Mouse (Mus musculus) hindbrain, embryonic 12.5 days (tissue): ENCODE data around the gene Cstf2. TPM values are rescaled to one million over a fixed set of nuclear protein-coding genes. Genes with fewer than 3 reads are reported as not detected.
A peak's percentile ranks its signal among the peaks of the same experiment; 100 is the strongest.

Source experiments
- ATAC-seq: fragments of 200-750 bp; cut with Nextera tagmentation; 2 replicates; pipeline ENCODE4 v1.8.0; 2017; ENCODE audit warnings: moderate TSS enrichment; ENCODE audit not compliant: low FRiP score
- H3K27ac ChIP-seq: fragments of 300-500 bp; sonication (generic); 2 replicates; pipeline ENCODE4 v1.5.1; 2016; ENCODE audit warnings: mild to moderate bottlenecking
- H3K27me3 ChIP-seq: fragments of 300-500 bp; sonication (generic); 2 replicates; pipeline ENCODE4 v1.6.1; 2016; ENCODE audit warnings: mild to moderate bottlenecking
- H3K36me3 ChIP-seq: fragments of 300-500 bp; sonication (generic); 2 replicates; pipeline ENCODE4 v1.6.1; 2016; ENCODE audit warnings: mild to moderate bottlenecking
- H3K4me1 ChIP-seq: fragments of 300-500 bp; sonication (generic); 2 replicates; pipeline ENCODE4 v1.6.1; 2016
- H3K4me2 ChIP-seq: fragments of 300-500 bp; sonication (generic); replicated peaks from 2 replicates; pipeline ENCODE4 v1.6.1; 2016; ENCODE audit warnings: mild to moderate bottlenecking
- H3K4me3 ChIP-seq: fragments of 300-500 bp; sonication (generic); 2 replicates; pipeline ENCODE4 v1.5.1; 2016; ENCODE audit warnings: mild to moderate bottlenecking
- H3K9ac ChIP-seq: fragments of 300-500 bp; sonication (generic); 2 replicates; pipeline ENCODE4 v1.6.1; 2016; ENCODE audit warnings: mild to moderate bottlenecking, moderate library complexity
- H3K9me3 ChIP-seq: fragments of 300-500 bp; sonication (generic); replicated peaks from 2 replicates; pipeline ENCODE4 v1.6.1; 2016; ENCODE audit warnings: mild to moderate bottlenecking
- WGBS: fragments of 180-500 bp; shearing (Covaris S2); methylation state at CpG from one replicate; pipeline ENCODE4 v1.1.7; 2016; 5-methylcytosine and 5-hydroxymethylcytosine counted together
- polyA plus RNA-seq: library from polyadenylated mRNA; unstranded; fragments of >200 nt; fragmentation: Nextera tagmentation; extraction: Ambion mirVana; gene quantifications from 2 replicates; pipeline ENCODE4 v1.2.1, GENCODE M21; 2016

Cstf2 gene
- 70.2 and 70.5 TPM in 2 replicates for polyA plus RNA-seq

GRCm38 (mm10) chrX:134058987-134059712 lies at the start of gene Cstf2:
Cstf2 (plus strand) TSS chrX:134059187.
- peak; percentile 99 for ATAC-seq
- Histone ChIP-seq H3K4me1 (no peaks in the 10 kb centered on the region), H3K27me3 (no peaks in the 10 kb centered on the region; the same call in 1 of the 2 replicates), H3K27ac (peak within 1 kb of the TSS; percentile 88), H3K4me3 (peak within 1 kb of the TSS; percentile 55), H3K36me3 (peaks cover 7% of the 10 kb centered on the region; the same call in 1 of the 2 replicates), H3K4me2 (peak within 1 kb of the TSS; percentile 36), H3K9me3 (no peaks in the 10 kb centered on the region), H3K9ac (peak within 1 kb of the TSS; percentile 79)
- WGBS = 20% methylated on average over 68 of the region's 77 CpGs

- 19% methylated on average over 9 of the region's 9 CpGs for WGBS
These were observed 40.0 kb upstream of the Cstf2 start for GRCm38 (mm10) chrX:134019005-134019404.

GRCm38 (mm10) chrX:134020664-134021063 lies 38.3 kb upstream of the Cstf2 start:
- H3K4me2 ChIP-seq = no peak overlapping the region
- no peak for ATAC-seq
- no peak overlapping the region for H3K4me3 ChIP-seq
- no peaks in the 10 kb centered on the region for H3K36me3 ChIP-seq
- H3K27me3 ChIP-seq = no peaks in the 10 kb centered on the region; the same call in 1 of the 2 replicates
- H3K27ac ChIP-seq = no peak overlapping the region
- 55% methylated on average over 5 of the region's 5 CpGs for WGBS
- no peak overlapping the region for H3K9ac ChIP-seq
- H3K4me1 ChIP-seq = no peaks in the 10 kb centered on the region
- H3K9me3 ChIP-seq = no peaks in the 10 kb centered on the region

More at GRCm38 (mm10) chrX:134019005-134019404, 40.0 kb upstream of the Cstf2 start:
- no peaks in the 10 kb centered on the region for H3K4me1 ChIP-seq
- ATAC-seq = peak; percentile 69; the same call in 1 of the 2 replicates
- H3K27me3 ChIP-seq = no peaks in the 10 kb centered on the region; the same call in 1 of the 2 replicates
- H3K4me2 ChIP-seq = no peak overlapping the region
- H3K9me3 ChIP-seq = no peaks in the 10 kb centered on the region
- no peaks in the 10 kb centered on the region for H3K36me3 ChIP-seq
- no peak overlapping the region for H3K9ac ChIP-seq
- H3K27ac ChIP-seq = no peak overlapping the region
- H3K4me3 ChIP-seq = no peak overlapping the region

GRCm38 (mm10) chrX:134048994-134049393 lies 10.0 kb upstream of the Cstf2 start:
- Histone ChIP-seq H3K36me3 (no peaks in the 10 kb centered on the region), H3K27ac (no peak overlapping the region), H3K4me1 (no peaks in the 10 kb centered on the region), H3K4me3 (no peak overlapping the region), H3K27me3 (no peaks in the 10 kb centered on the region; the same call in 1 of the 2 replicates), H3K9ac (no peak overlapping the region), H3K4me2 (no peak overlapping the region), H3K9me3 (no peaks in the 10 kb centered on the region)
- 75% methylated on average over 1 of the region's 1 CpGs for WGBS
- no peak for ATAC-seq

DNA sequence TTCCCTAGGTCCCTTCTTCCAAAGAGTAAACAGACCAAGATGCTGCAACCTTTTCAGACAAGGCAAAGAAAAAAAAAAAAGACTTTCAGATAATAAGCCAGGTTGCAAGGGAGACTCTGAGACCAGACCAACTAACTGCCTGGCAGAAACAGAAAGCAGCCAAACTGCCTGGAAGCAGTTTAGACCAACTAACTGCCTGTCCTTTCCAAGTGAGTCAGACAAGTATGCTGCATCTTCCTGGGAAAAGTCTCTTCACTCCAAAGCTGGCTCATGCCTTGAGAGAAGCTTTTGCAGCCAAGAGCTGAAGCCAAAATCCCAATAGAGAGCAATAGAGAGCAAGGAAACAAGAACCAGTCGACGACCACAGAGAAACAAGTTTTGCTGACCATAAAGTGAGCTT lies 2.1 kb upstream of the Cstf2 start:
- H3K9ac ChIP-seq = no peak overlapping the region
- 0 out of 2 replicates have a peak, but pooled peaks cover 4% of the 10 kb centered on the region for H3K36me3 ChIP-seq
- H3K4me1 ChIP-seq = no peaks in the 10 kb centered on the region
- H3K4me2 ChIP-seq = no peak overlapping the region
- H3K27ac ChIP-seq = no peak overlapping the region
- no peak for ATAC-seq
- WGBS = 90% methylated on average over 2 of the region's 2 CpGs
- no peak overlapping the region for H3K4me3 ChIP-seq
- no peaks in the 10 kb centered on the region for H3K9me3 ChIP-seq
- H3K27me3 ChIP-seq = no peaks in the 10 kb centered on the region; the same call in 1 of the 2 replicates

DNA sequence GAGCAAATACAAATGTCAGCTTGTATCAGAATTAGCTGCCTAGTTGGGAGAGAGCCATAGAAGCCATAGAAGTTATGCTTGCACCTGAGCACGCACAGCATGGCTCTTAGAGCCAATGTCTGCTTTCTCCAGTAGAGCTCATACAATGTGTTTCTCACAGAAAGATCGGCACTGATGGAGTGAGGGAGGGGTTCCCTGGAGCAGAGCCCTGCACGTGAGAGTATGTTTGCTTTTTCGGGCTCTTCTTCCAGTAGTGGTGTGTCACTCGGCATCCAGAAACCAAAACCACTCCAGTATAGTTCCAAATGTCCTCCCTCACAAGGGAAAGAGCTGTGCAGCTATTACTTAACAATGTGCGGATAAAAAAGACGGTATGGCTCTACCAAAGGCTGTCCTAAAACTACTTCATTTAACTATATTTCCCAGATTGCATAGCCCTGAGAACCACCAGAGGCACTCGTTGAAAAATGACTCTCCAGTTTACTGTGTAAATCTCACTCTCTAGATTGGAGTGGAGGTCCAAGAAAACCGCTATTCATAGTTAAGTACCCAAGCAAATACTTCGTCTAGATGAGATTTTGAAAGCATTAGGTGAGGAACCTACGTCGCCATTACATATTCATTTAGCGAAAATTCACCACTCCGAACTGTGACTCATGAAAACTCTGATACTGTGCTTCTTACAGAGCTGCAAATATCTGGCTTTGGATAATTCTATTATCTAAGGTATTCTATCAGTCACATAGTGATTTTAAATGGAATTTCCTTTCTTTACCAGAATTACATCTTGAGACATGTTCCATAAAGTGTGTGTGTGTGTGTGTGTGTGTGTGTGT lies 729 bp upstream of the Cstf2 start:
- Histone ChIP-seq H3K4me1 (no peaks in the 10 kb centered on the region), H3K27ac (peak overlapping the region; percentile 88; the same call in 1 of the 2 replicates), H3K9me3 (no peaks in the 10 kb centered on the region), H3K27me3 (no peaks in the 10 kb centered on the region; the same call in 1 of the 2 replicates), H3K4me3 (peak overlapping the region; percentile 55; the same call in 1 of the 2 replicates), H3K36me3 (peaks cover 7% of the 10 kb centered on the region; the same call in 1 of the 2 replicates), H3K4me2 (peak overlapping the region; percentile 36), H3K9ac (no peak overlapping the region)
- ATAC-seq = no peak; the same call in 1 of the 2 replicates
- 79% methylated on average over 14 of the region's 14 CpGs for WGBS

DNA sequence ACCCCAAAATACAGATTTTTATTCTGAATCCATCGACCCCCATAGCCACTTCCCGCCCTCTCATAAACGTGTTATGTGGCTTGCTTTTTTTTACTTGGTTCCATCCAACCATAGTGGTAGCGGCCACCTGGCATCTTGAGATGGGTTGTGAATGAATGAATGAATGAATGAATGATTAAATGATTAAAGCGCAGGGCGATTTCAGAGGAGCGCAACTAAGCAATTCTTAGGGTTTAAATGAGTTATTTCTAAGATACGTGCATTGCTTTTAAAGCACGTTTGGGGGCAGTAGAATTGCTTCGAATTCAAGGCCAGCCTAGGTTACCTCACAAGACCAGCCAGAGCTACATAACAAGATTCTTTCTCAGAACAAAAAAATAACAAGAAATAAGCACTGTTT lies 777 bp downstream of the Cstf2 start:
- H3K36me3 ChIP-seq = peaks cover 7% of the 10 kb centered on the region; the same call in 1 of the 2 replicates
- H3K9me3 ChIP-seq = no peaks in the 10 kb centered on the region
- peak overlapping the region; percentile 79 for H3K9ac ChIP-seq
- ATAC-seq = peak; percentile 30; the same call in 1 of the 2 replicates
- peak overlapping the region; percentile 36 for H3K4me2 ChIP-seq
- peak overlapping the region; percentile 88; the same call in 1 of the 2 replicates for H3K27ac ChIP-seq
- 24% methylated on average over 10 of the region's 10 CpGs for WGBS
- no peaks in the 10 kb centered on the region for H3K4me1 ChIP-seq
- no peaks in the 10 kb centered on the region for H3K27me3 ChIP-seq
- peak overlapping the region; percentile 55 for H3K4me3 ChIP-seq

- no peak overlapping the region for H3K9ac ChIP-seq
- WGBS = 67% methylated on average over 1 of the region's 1 CpGs
- H3K27me3 ChIP-seq = 0 out of 2 replicates have a peak, but pooled peaks cover 5% of the 10 kb centered on the region
- H3K4me3 ChIP-seq = no peak overlapping the region
- ATAC-seq = no peak
- no peak overlapping the region for H3K27ac ChIP-seq
- no peaks in the 10 kb centered on the region for H3K4me1 ChIP-seq
- H3K4me2 ChIP-seq = no peak overlapping the region
- H3K9me3 ChIP-seq = no peaks in the 10 kb centered on the region
- peaks cover 12% of the 10 kb centered on the region for H3K36me3 ChIP-seq
These were observed 26.5 kb downstream of the Cstf2 start for GRCm38 (mm10) chrX:134085453-134085852.

- Histone ChIP-seq H3K27ac (no peak overlapping the region), H3K9me3 (no peaks in the 10 kb centered on the region), H3K4me2 (no peak overlapping the region), H3K9ac (no peak overlapping the region), H3K4me1 (no peaks in the 10 kb centered on the region), H3K36me3 (no peaks in the 10 kb centered on the region), H3K4me3 (no peak overlapping the region), H3K27me3 (no peaks in the 10 kb centered on the region)
- no peak for ATAC-seq
- WGBS = 76% methylated on average over 2 of the region's 2 CpGs
These were observed 43.7 kb downstream of the Cstf2 start for GRCm38 (mm10) chrX:134102641-134103040.

- no peaks in the 10 kb centered on the region for H3K4me1 ChIP-seq
- H3K4me2 ChIP-seq = no peak overlapping the region
- ATAC-seq = no peak
- no peaks in the 10 kb centered on the region for H3K9me3 ChIP-seq
- H3K27me3 ChIP-seq = peaks cover 5% of the 10 kb centered on the region; the same call in 1 of the 2 replicates
- H3K27ac ChIP-seq = no peak overlapping the region
- no peak overlapping the region for H3K4me3 ChIP-seq
- no peaks in the 10 kb centered on the region for H3K36me3 ChIP-seq
- 78% methylated on average over 3 of the region's 3 CpGs for WGBS
- H3K9ac ChIP-seq = no peak overlapping the region
These were observed 52.8 kb downstream of the Cstf2 start for GRCm38 (mm10) chrX:134111767-134112166.

- no peak for ATAC-seq
- 83% methylated on average over 3 of the region's 3 CpGs for WGBS
- H3K9ac ChIP-seq = no peak overlapping the region
- H3K4me2 ChIP-seq = no peak overlapping the region
- no peak overlapping the region for H3K27ac ChIP-seq
- H3K36me3 ChIP-seq = no peaks in the 10 kb centered on the region
- H3K27me3 ChIP-seq = peaks cover 9% of the 10 kb centered on the region; the same call in 1 of the 2 replicates
- H3K9me3 ChIP-seq = no peaks in the 10 kb centered on the region
- H3K4me3 ChIP-seq = no peak overlapping the region
- no peaks in the 10 kb centered on the region for H3K4me1 ChIP-seq
These were observed 57.4 kb downstream of the Cstf2 start for GRCm38 (mm10) chrX:134116417-134116816.

GRCm38 (mm10) chrX:134128549-134128948 lies 69.6 kb downstream of the Cstf2 start:
- 89% methylated on average over 3 of the region's 3 CpGs for WGBS
- Histone ChIP-seq H3K27me3 (peaks cover 14% of the 10 kb centered on the region), H3K9me3 (no peaks in the 10 kb centered on the region), H3K36me3 (no peaks in the 10 kb centered on the region), H3K4me3 (no peak overlapping the region), H3K27ac (no peak overlapping the region), H3K4me1 (no peaks in the 10 kb centered on the region), H3K4me2 (no peak overlapping the region), H3K9ac (no peak overlapping the region)
- no peak for ATAC-seq
